Mouse (Mus musculus): ENCODE results near the gene Pak3. TPM values are rescaled to one million over a fixed set of nuclear protein-coding genes. Genes with fewer than 3 reads are reported as not detected.

Gene Pak3
- polyA plus RNA-seq (2012; rRNA removed) = 0.15 and 0.19 TPM in 2 replicates

- DNase-seq (ENCODE audit: low read depth) = no peak
Observed at GRCm38 (mm10) chrX:143518168-143518901, at the start of gene Pak3. TSS of gene Pak3 (plus strand) at chrX:143518591.

GRCm38 (mm10) chrX:143482866-143483265, 35.5 kb upstream of the Pak3 start:
- DNase-seq (ENCODE audit: low read depth) = peak; percentile 100

GRCm38 (mm10) chrX:143501053-143501695, 17.2 kb upstream of the Pak3 start:
- DNase-seq (ENCODE audit: low read depth) = no peak

GRCm38 (mm10) chrX:143501776-143502365, 16.5 kb upstream of the Pak3 start:
- no peak for DNase-seq (ENCODE audit: low read depth)

GRCm38 (mm10) chrX:143518917-143519316, 526 bp downstream of the Pak3 start:
- no peak for DNase-seq (ENCODE audit: low read depth)

- peak; percentile 6 for DNase-seq (ENCODE audit: low read depth)
Observed at GRCm38 (mm10) chrX:143519454-143519853, 1.1 kb downstream of the Pak3 start.

- no peak for DNase-seq (ENCODE audit: low read depth)
Observed at GRCm38 (mm10) chrX:143520195-143520594, 1.8 kb downstream of the Pak3 start.

GRCm38 (mm10) chrX:143532331-143532730, 13.9 kb downstream of the Pak3 start:
- no peak for DNase-seq (ENCODE audit: low read depth)

GRCm38 (mm10) chrX:143533574-143533973, 15.2 kb downstream of the Pak3 start:
- no peak for DNase-seq (ENCODE audit: low read depth)

GRCm38 (mm10) chrX:143542756-143543155, 24.4 kb downstream of the Pak3 start:
- no peak for DNase-seq (ENCODE audit: low read depth)

- no peak for DNase-seq (ENCODE audit: low read depth)
Observed at GRCm38 (mm10) chrX:143543186-143543793, 24.9 kb downstream of the Pak3 start.

- no peak for DNase-seq (ENCODE audit: low read depth)
Observed at GRCm38 (mm10) chrX:143573691-143574090, 55.3 kb downstream of the Pak3 start.

GRCm38 (mm10) chrX:143579925-143580324, 61.5 kb downstream of the Pak3 start:
- DNase-seq (ENCODE audit: low read depth) = no peak

- DNase-seq (ENCODE audit: low read depth) = no peak
Observed at GRCm38 (mm10) chrX:143580458-143580959, 62.1 kb downstream of the Pak3 start.

GRCm38 (mm10) chrX:143606877-143607449, 88.6 kb downstream of the Pak3 start:
- DNase-seq (ENCODE audit: low read depth) = no peak

- no peak for DNase-seq (ENCODE audit: low read depth)
Observed at GRCm38 (mm10) chrX:143618734-143619133, 100.3 kb downstream of the Pak3 start.

- no peak for DNase-seq (ENCODE audit: low read depth)
Observed at GRCm38 (mm10) chrX:143627767-143628166, 109.4 kb downstream of the Pak3 start.

GRCm38 (mm10) chrX:143643936-143644335, 125.5 kb downstream of the Pak3 start:
- DNase-seq (ENCODE audit: low read depth) = no peak

- no peak for DNase-seq (ENCODE audit: low read depth)
Observed at GRCm38 (mm10) chrX:143644807-143645206, 126.4 kb downstream of the Pak3 start.

GRCm38 (mm10) chrX:143654308-143655176, 136.2 kb downstream of the Pak3 start:
- no peak for DNase-seq (ENCODE audit: low read depth)

GRCm38 (mm10) chrX:143655177-143655492, 136.7 kb downstream of the Pak3 start:
- DNase-seq (ENCODE audit: low read depth) = no peak
